Mouse (Mus musculus): ENCODE data around the gene Hepacam. TPM values are rescaled to one million over a fixed set of nuclear protein-coding genes. Genes with fewer than 3 reads are reported as not detected.
A peak's percentile ranks its signal among the peaks of the same experiment; 100 is the strongest.

The Hepacam gene
- polyA plus RNA-seq, 1 experiment from 2014 or later: not detected

DNA sequence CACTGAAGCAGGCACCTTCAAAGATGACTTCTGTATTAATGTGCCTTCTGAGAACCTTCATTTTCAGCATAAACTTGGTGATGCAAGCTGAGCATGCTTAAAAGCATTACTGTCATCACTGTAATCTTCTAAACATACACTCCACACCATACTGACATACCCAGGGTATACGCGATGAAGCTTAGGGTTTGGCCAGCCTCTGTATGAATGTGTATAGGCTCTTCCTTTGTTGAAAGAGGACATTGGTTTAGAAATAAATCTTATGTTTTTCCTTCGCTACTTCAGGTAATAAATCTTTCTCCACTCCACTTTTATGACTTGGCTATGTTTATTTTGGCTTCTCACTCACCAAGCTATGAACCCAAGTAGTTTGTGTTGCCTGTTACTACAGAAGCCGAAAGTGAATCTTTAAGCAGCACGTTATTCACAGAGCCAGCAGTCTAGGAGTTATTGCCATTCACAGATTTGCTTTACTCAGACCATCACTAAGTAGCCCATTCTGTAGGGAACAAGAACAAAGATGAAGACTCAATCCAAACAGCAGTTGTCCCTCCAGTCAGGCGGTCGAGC, 4.2 kb downstream of the Hepacam start:
- Histone ChIP-seq H3K27me3 (ENCODE audit: control insufficient read depth, insufficient read depth, low read length) (no peaks in the 10 kb centered on the region), H3K27ac (ENCODE audit: low read length) (no peak overlapping the region), H3K4me1 (ENCODE audit: control insufficient read depth, insufficient read depth, low read length) (no peaks in the 10 kb centered on the region), H3K4me2 (ENCODE audit: low read depth, low read length) (no peak overlapping the region), H3K9me3 (replicated peaks; ENCODE audit: control insufficient read depth, low read length) (no peaks in the 10 kb centered on the region), H3K36me3 (ENCODE audit: control insufficient read depth, insufficient read depth, low read length) (no peaks in the 10 kb centered on the region), H3K4me3 (replicated peaks; ENCODE audit: low read length) (no peak overlapping the region), H3K9ac (ENCODE audit: low read length) (no peak overlapping the region)
- 70% methylated on average over 7 of the region's 7 CpGs for WGBS
- no peak for ATAC-seq (ENCODE audit: insufficient read depth, low FRiP score)

GRCm38 (mm10) chr9:37375718-37376117, 8.6 kb downstream of the Hepacam start:
- Histone ChIP-seq H3K27me3 (ENCODE audit: control insufficient read depth, insufficient read depth, low read length) (no peaks in the 10 kb centered on the region), H3K27ac (ENCODE audit: low read length) (no peak overlapping the region), H3K36me3 (ENCODE audit: control insufficient read depth, insufficient read depth, low read length) (no peaks in the 10 kb centered on the region), H3K9ac (ENCODE audit: low read length) (no peak overlapping the region), H3K4me2 (ENCODE audit: low read depth, low read length) (no peak overlapping the region), H3K9me3 (replicated peaks; ENCODE audit: control insufficient read depth, low read length) (no peaks in the 10 kb centered on the region), H3K4me3 (replicated peaks; ENCODE audit: low read length) (no peak overlapping the region), H3K4me1 (ENCODE audit: control insufficient read depth, insufficient read depth, low read length) (no peaks in the 10 kb centered on the region)
- no peak for ATAC-seq (ENCODE audit: insufficient read depth, low FRiP score)
- WGBS: 87% methylated on average over 5 of the region's 5 CpGs

DNA sequence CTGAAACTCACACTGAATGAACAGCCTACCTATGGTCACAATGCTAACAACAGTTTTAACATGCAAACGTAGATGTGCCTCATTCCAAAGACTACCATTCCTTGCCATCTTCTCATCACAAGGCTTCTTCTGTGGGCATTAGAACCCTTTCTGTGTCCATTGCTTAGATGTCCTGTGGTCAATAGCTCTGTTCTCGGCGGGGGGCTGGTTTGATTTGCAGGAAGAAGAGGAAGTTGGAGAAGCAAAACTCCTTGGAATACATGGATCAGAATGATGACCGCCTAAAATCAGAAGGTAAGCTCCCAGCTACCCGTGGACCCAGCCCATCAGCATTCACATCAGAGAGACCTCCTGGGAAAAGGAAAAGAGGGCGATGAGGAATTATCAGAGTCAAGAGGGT, 16.0 kb downstream of the Hepacam start:
- H3K9me3 ChIP-seq (replicated peaks; ENCODE audit: control insufficient read depth, low read length): no peaks in the 10 kb centered on the region
- H3K9ac ChIP-seq (ENCODE audit: low read length): no peak overlapping the region
- no peak overlapping the region for H3K4me2 ChIP-seq (ENCODE audit: low read depth, low read length)
- ATAC-seq (ENCODE audit: insufficient read depth, low FRiP score): no peak
- H3K36me3 ChIP-seq (ENCODE audit: control insufficient read depth, insufficient read depth, low read length): no peaks in the 10 kb centered on the region
- H3K4me3 ChIP-seq (replicated peaks; ENCODE audit: low read length): no peak overlapping the region
- H3K4me1 ChIP-seq (ENCODE audit: control insufficient read depth, insufficient read depth, low read length): no peaks in the 10 kb centered on the region
- 86% methylated on average over 6 of the region's 6 CpGs for WGBS
- H3K27ac ChIP-seq (ENCODE audit: low read length): no peak overlapping the region
- H3K27me3 ChIP-seq (ENCODE audit: control insufficient read depth, insufficient read depth, low read length): peaks cover 12% of the 10 kb centered on the region

- no peaks in the 10 kb centered on the region for H3K4me1 ChIP-seq (ENCODE audit: control insufficient read depth, insufficient read depth, low read length)
- peak; percentile 70 for ATAC-seq (ENCODE audit: insufficient read depth, low FRiP score)
- H3K9ac ChIP-seq (ENCODE audit: low read length): peak overlapping the region; percentile 72
- H3K9me3 ChIP-seq (replicated peaks; ENCODE audit: control insufficient read depth, low read length): no peaks in the 10 kb centered on the region
- H3K36me3 ChIP-seq (ENCODE audit: control insufficient read depth, insufficient read depth, low read length): no peaks in the 10 kb centered on the region
- peak overlapping the region; percentile 46 for H3K4me3 ChIP-seq (replicated peaks; ENCODE audit: low read length)
- no peak overlapping the region for H3K27ac ChIP-seq (ENCODE audit: low read length)
- H3K4me2 ChIP-seq (ENCODE audit: low read depth, low read length): peak overlapping the region; percentile 65
- peaks cover 12% of the 10 kb centered on the region for H3K27me3 ChIP-seq (ENCODE audit: control insufficient read depth, insufficient read depth, low read length)
- 6% methylated on average over 54 of the region's 54 CpGs for WGBS
Observed at GRCm38 (mm10) chr9:37384284-37385182, 17.4 kb downstream of the Hepacam start.

- H3K36me3 ChIP-seq (ENCODE audit: control insufficient read depth, insufficient read depth, low read length): no peaks in the 10 kb centered on the region
- H3K9ac ChIP-seq (ENCODE audit: low read length): no peak overlapping the region
- H3K27me3 ChIP-seq (ENCODE audit: control insufficient read depth, insufficient read depth, low read length): peaks cover 3% of the 10 kb centered on the region
- WGBS: 56% methylated on average over 2 of the region's 2 CpGs
- H3K9me3 ChIP-seq (replicated peaks; ENCODE audit: control insufficient read depth, low read length): no peaks in the 10 kb centered on the region
- H3K4me3 ChIP-seq (replicated peaks; ENCODE audit: low read length): no peak overlapping the region
- no peak overlapping the region for H3K4me2 ChIP-seq (ENCODE audit: low read depth, low read length)
- ATAC-seq (ENCODE audit: insufficient read depth, low FRiP score): no peak
- H3K4me1 ChIP-seq (ENCODE audit: control insufficient read depth, insufficient read depth, low read length): no peaks in the 10 kb centered on the region
- no peak overlapping the region for H3K27ac ChIP-seq (ENCODE audit: low read length)
Observed at GRCm38 (mm10) chr9:37390891-37391290, 23.7 kb downstream of the Hepacam start.

DNA sequence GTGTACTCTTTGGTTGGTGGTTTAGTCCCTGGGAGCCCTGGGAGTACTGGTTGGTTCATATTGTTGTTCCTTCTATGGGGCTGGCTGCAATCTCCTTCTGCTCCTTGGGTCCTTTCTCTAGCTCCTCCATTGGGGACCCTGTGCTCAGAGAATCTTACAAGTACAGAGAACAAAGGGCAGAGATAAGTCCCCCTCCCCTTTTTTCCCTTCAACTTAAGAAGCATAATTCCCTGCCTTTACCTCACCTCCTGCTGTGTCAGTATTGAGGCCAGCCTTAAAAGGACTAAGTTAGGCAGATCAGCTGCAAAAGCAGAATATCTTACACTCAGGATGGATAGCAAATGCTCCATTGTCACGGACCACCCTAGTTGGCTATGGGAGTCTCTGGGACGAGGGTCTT, 24.9 kb downstream of the Hepacam start:
- H3K9ac ChIP-seq (ENCODE audit: low read length): no peak overlapping the region
- no peak overlapping the region for H3K4me3 ChIP-seq (replicated peaks; ENCODE audit: low read length)
- H3K36me3 ChIP-seq (ENCODE audit: control insufficient read depth, insufficient read depth, low read length): no peaks in the 10 kb centered on the region
- no peak overlapping the region for H3K27ac ChIP-seq (ENCODE audit: low read length)
- no peaks in the 10 kb centered on the region for H3K9me3 ChIP-seq (replicated peaks; ENCODE audit: control insufficient read depth, low read length)
- whole genome bisulfite sequencing: 76% methylated on average over 2 of the region's 2 CpGs
- H3K27me3 ChIP-seq (ENCODE audit: control insufficient read depth, insufficient read depth, low read length): no peaks in the 10 kb centered on the region; the same call in 1 of the 2 replicates
- H3K4me2 ChIP-seq (ENCODE audit: low read depth, low read length): no peak overlapping the region
- H3K4me1 ChIP-seq (ENCODE audit: control insufficient read depth, insufficient read depth, low read length): no peaks in the 10 kb centered on the region
- no peak for ATAC-seq (ENCODE audit: insufficient read depth, low FRiP score)

DNA sequence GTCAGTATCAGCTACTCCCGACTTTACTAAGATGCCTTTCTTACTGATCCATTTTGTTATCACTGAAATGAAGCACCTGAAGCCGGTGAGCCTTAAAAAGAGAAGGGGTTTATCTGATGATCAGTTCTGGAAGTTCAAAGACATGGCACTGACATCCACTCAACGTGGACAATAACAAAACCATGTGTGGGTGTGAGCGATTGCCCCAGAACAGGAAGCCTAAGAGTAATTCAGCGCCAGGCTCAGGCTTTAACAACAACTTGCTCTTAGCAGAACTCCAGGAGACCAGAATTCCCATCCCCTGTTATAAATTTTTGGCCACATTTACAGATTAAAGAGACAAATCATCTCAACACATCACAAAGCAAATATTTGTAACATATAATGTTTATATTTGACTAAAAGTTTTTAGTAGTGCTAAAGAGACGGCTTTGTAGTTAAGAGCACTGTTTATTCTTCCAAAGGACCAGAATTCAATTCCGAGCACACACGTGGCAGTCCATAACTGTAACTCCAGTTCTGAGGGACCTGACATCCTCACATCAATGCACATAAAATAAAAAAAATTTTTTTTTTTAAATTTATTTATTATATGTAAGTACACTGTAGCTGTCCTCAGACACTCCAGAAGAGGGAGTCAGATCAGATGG, 26.5 kb downstream of the Hepacam start:
- 58% methylated on average over 8 of the region's 8 CpGs for WGBS
- Histone ChIP-seq H3K27me3 (ENCODE audit: control insufficient read depth, insufficient read depth, low read length) (no peaks in the 10 kb centered on the region), H3K4me1 (ENCODE audit: control insufficient read depth, insufficient read depth, low read length) (no peaks in the 10 kb centered on the region), H3K9me3 (replicated peaks; ENCODE audit: control insufficient read depth, low read length) (no peaks in the 10 kb centered on the region), H3K36me3 (ENCODE audit: control insufficient read depth, insufficient read depth, low read length) (no peaks in the 10 kb centered on the region), H3K4me2 (ENCODE audit: low read depth, low read length) (no peak overlapping the region), H3K27ac (ENCODE audit: low read length) (no peak overlapping the region), H3K9ac (ENCODE audit: low read length) (no peak overlapping the region), H3K4me3 (replicated peaks; ENCODE audit: low read length) (no peak overlapping the region)
- ATAC-seq (ENCODE audit: insufficient read depth, low FRiP score): no peak

- WGBS: 80% methylated on average over 2 of the region's 2 CpGs
- 0 out of 2 replicates have a peak, but pooled peaks have one; percentile 52 for ATAC-seq (ENCODE audit: insufficient read depth, low FRiP score)
Observed at GRCm38 (mm10) chr9:37400585-37400984, 33.4 kb downstream of the Hepacam start.

GRCm38 (mm10) chr9:37401802-37402201, 34.7 kb downstream of the Hepacam start, which contains the start of gene Robo4:
Gene Robo4, plus strand, starts transcription at chr9:37401897.
- no peaks in the 10 kb centered on the region for H3K4me1 ChIP-seq (ENCODE audit: control insufficient read depth, insufficient read depth, low read length)
- no peak within 1 kb of the TSS for H3K4me2 ChIP-seq (ENCODE audit: low read depth, low read length)
- H3K36me3 ChIP-seq (ENCODE audit: control insufficient read depth, insufficient read depth, low read length): no peaks in the 10 kb centered on the region
- WGBS: 23% methylated on average over 7 of the region's 7 CpGs
- no peaks in the 10 kb centered on the region for H3K27me3 ChIP-seq (ENCODE audit: control insufficient read depth, insufficient read depth, low read length)
- no peaks in the 10 kb centered on the region for H3K9me3 ChIP-seq (replicated peaks; ENCODE audit: control insufficient read depth, low read length)
- peak within 1 kb of the TSS; percentile 31 for H3K4me3 ChIP-seq (replicated peaks; ENCODE audit: low read length)
- H3K9ac ChIP-seq (ENCODE audit: low read length): peak within 1 kb of the TSS; percentile 52; the same call in 1 of the 2 replicates
- peak; percentile 33; the same call in 1 of the 2 replicates for ATAC-seq (ENCODE audit: insufficient read depth, low FRiP score)
- H3K27ac ChIP-seq (ENCODE audit: low read length): no peak within 1 kb of the TSS

More at GRCm38 (mm10) chr9:37400585-37400984, 33.4 kb downstream of the Hepacam start:
- Histone ChIP-seq H3K4me3 (replicated peaks; ENCODE audit: low read length) (no peak overlapping the region), H3K27ac (ENCODE audit: low read length) (no peak overlapping the region), H3K4me2 (ENCODE audit: low read depth, low read length) (no peak overlapping the region), H3K36me3 (ENCODE audit: control insufficient read depth, insufficient read depth, low read length) (no peaks in the 10 kb centered on the region), H3K4me1 (ENCODE audit: control insufficient read depth, insufficient read depth, low read length) (no peaks in the 10 kb centered on the region), H3K9ac (ENCODE audit: low read length) (no peak overlapping the region), H3K9me3 (replicated peaks; ENCODE audit: control insufficient read depth, low read length) (no peaks in the 10 kb centered on the region), H3K27me3 (ENCODE audit: control insufficient read depth, insufficient read depth, low read length) (no peaks in the 10 kb centered on the region)
